In genomic region chr5:24931578-24932185, GRCm38 (mm10) we compare ENCODE assay signal across 18 mouse cellular contexts.
DNase-seq lines count a peak whose midpoint lies in the region; ATAC-seq and TF ChIP-seq lines count a peak whose summit lies in the region.
"Had no signal": no experiment of that assay in that cellular context is flagged by ENCODE, and none has a peak within 500 bp of the region (broad histone marks: within the 10 kb centered on the region; RNA-seq: fewer than 3 reads in every experiment).

No protein-coding gene starts in this region.

- no peak overlapping the region for H3K9ac ChIP-seq in liver, embryonic 13.5 days
- no peak overlapping the region for H3K9ac ChIP-seq in intestine, embryonic 15.5 days
- no peak overlapping the region for H3K9ac ChIP-seq in kidney, postnatal 0 days (ENCODE audit: low read depth, low read length)
- no peak overlapping the region for H3K9ac ChIP-seq in heart, embryonic 11.5 days (ENCODE audit: low read depth, low read length)
- H3K9ac ChIP-seq: embryonic facial prominence, embryonic 15.5 days; heart, embryonic 12.5 days; hindbrain, embryonic 14.5 days; liver, embryonic 14.5 days had no signal

- no peaks in the 10 kb centered on the region for H3K36me3 ChIP-seq in liver, embryonic 13.5 days
- H3K36me3 ChIP-seq in intestine, embryonic 15.5 days: no peaks in the 10 kb centered on the region
- H3K36me3 ChIP-seq in kidney, postnatal 0 days (ENCODE audit: insufficient read depth, low read length): no peaks in the 10 kb centered on the region
- no peaks in the 10 kb centered on the region for H3K36me3 ChIP-seq in heart, embryonic 11.5 days (ENCODE audit: control insufficient read depth, insufficient read depth, low read length)
- H3K36me3 ChIP-seq in thymus, adult 2 months (ENCODE audit: control insufficient read depth, insufficient read depth, low read length): no peaks in the 10 kb centered on the region
- H3K36me3 ChIP-seq: embryonic facial prominence, embryonic 15.5 days had no signal

- H3K9me3 ChIP-seq in liver, embryonic 13.5 days (replicated peaks): 0 out of 2 replicates have a peak, but pooled peaks cover 7% of the 10 kb centered on the region
- no peaks in the 10 kb centered on the region for H3K9me3 ChIP-seq in intestine, embryonic 15.5 days
- H3K9me3 ChIP-seq in kidney, postnatal 0 days (replicated peaks; ENCODE audit: low read length): no peaks in the 10 kb centered on the region
- H3K9me3 ChIP-seq in heart, embryonic 11.5 days (replicated peaks; ENCODE audit: control insufficient read depth, low read length): 0 out of 2 replicates have a peak, but pooled peaks cover 2% of the 10 kb centered on the region
- H3K9me3 ChIP-seq: embryonic facial prominence, embryonic 15.5 days had no signal

- H3K27ac ChIP-seq in liver, embryonic 13.5 days: peak overlapping the region; percentile 58
- peak overlapping the region; percentile 70 for H3K27ac ChIP-seq in intestine, embryonic 15.5 days
- H3K27ac ChIP-seq in kidney, postnatal 0 days: peak overlapping the region; percentile 68
- H3K27ac ChIP-seq in heart, embryonic 11.5 days (ENCODE audit: low read depth, low read length): no peak overlapping the region
- H3K27ac ChIP-seq in thymus, adult 2 months (ENCODE audit: control insufficient read depth, insufficient read depth, low read length): no peak overlapping the region
- H3K27ac ChIP-seq: embryonic facial prominence, embryonic 15.5 days; hindbrain, embryonic 14.5 days; liver, embryonic 14.5 days had no signal

- 78% methylated on average over 10 of the region's 10 CpGs for WGBS in liver, embryonic 13.5 days (ENCODE audit: insufficient replicate concordance)
- 69% methylated on average over 10 of the region's 10 CpGs for WGBS in intestine, embryonic 15.5 days
- WGBS in kidney, postnatal 0 days: 56% methylated on average over 10 of the region's 10 CpGs
- 82% methylated on average over 10 of the region's 10 CpGs for WGBS in heart, embryonic 11.5 days (ENCODE audit: insufficient replicate concordance)
- WGBS in thymus, adult 2 months: 92% methylated on average over 10 of the region's 10 CpGs

- no peak overlapping the region for H3K4me3 ChIP-seq in liver, embryonic 13.5 days (replicated peaks)
- H3K4me3 ChIP-seq in intestine, embryonic 15.5 days (replicated peaks): no peak overlapping the region
- H3K4me3 ChIP-seq in kidney, postnatal 0 days (replicated peaks; ENCODE audit: low read depth, low read length): no peak overlapping the region
- no peak overlapping the region for H3K4me3 ChIP-seq in heart, embryonic 11.5 days (ENCODE audit: low read depth, low read length)
- H3K4me3 ChIP-seq in thymus, adult 2 months (ENCODE audit: control insufficient read depth, insufficient read depth, low read length): no peak overlapping the region
- H3K4me3 ChIP-seq: embryonic facial prominence, embryonic 15.5 days; heart, embryonic 12.5 days; megakaryocyte, embryonic 14.5 days had no signal

- no peak for DNase-seq in liver, embryonic 13.5 days
- DNase-seq in liver: no peak
- DNase-seq in kidney, postnatal 0 days (ENCODE audit: low spot score): no peak
- DNase-seq in lung, postnatal 36 days: peak; percentile 13
- no peak for DNase-seq in thymus, adult 2 months
- DNase-seq in embryo, embryonic 9.5 days (ENCODE audit: extremely low spot score): no peak
- DNase-seq: cerebellum, adult 9-11 months; gastrocnemius, postnatal 14 days; retina, postnatal 1 day; thymus, postnatal 25 days had no signal

- H3K4me2 ChIP-seq in liver, embryonic 13.5 days: no peak overlapping the region
- no peak overlapping the region for H3K4me2 ChIP-seq in intestine, embryonic 15.5 days (replicated peaks)
- H3K4me2 ChIP-seq in kidney, postnatal 0 days (ENCODE audit: low read length): no peak overlapping the region
- H3K4me2 ChIP-seq in heart, embryonic 11.5 days: no peak overlapping the region
- H3K4me2 ChIP-seq: embryonic facial prominence, embryonic 15.5 days; heart, embryonic 12.5 days; hindbrain, embryonic 14.5 days had no signal

- no peak for ATAC-seq in liver, embryonic 13.5 days (ENCODE audit: low read depth)
- peak; percentile 72 for ATAC-seq in intestine, embryonic 15.5 days
- peak; percentile 61; the same call in 1 of the 2 replicates for ATAC-seq in kidney, postnatal 0 days (replicated peaks; ENCODE audit: low FRiP score, low read depth)
- no peak for ATAC-seq in heart, embryonic 11.5 days (replicated peaks; ENCODE audit: insufficient number of reproducible peaks, low FRiP score, low TSS enrichment)
- ATAC-seq: midbrain, embryonic 16.5 days had no signal

- no peak for TF ChIP-seq POLR2A in thymus, adult 2 months (IDR thresholded peaks at IDR 0.05; ENCODE audit: control insufficient read depth, extremely low read depth, insufficient read depth, low read length, poor library complexity)

- TF ChIP-seq CTCF in kidney, postnatal 0 days (IDR thresholded peaks at IDR 0.05; ENCODE audit: low read depth): no peak
- no peak for TF ChIP-seq CTCF in thymus, adult 2 months (IDR thresholded peaks at IDR 0.05; ENCODE audit: borderline replicate concordance, control insufficient read depth, extremely low read depth, insufficient read depth, low read length, poor library complexity)

- peaks cover 53% of the 10 kb centered on the region for H3K4me1 ChIP-seq in liver, embryonic 13.5 days (replicated peaks)
- H3K4me1 ChIP-seq in intestine, embryonic 15.5 days (replicated peaks): 0 out of 2 replicates have a peak, but pooled peaks cover 10% of the 10 kb centered on the region
- H3K4me1 ChIP-seq in kidney, postnatal 0 days (replicated peaks; ENCODE audit: insufficient read depth, low read length): 0 out of 2 replicates have a peak, but pooled peaks cover 3% of the 10 kb centered on the region
- H3K4me1 ChIP-seq in heart, embryonic 11.5 days (ENCODE audit: control insufficient read depth, insufficient read depth, low read length): peaks cover 14% of the 10 kb centered on the region
- peaks cover 2% of the 10 kb centered on the region; the same call in 1 of the 2 replicates for H3K4me1 ChIP-seq in thymus, adult 2 months (replicated peaks; ENCODE audit: control insufficient read depth, insufficient read depth, low read length)
- H3K4me1 ChIP-seq: embryonic facial prominence, embryonic 15.5 days had no signal

- no peaks in the 10 kb centered on the region for H3K27me3 ChIP-seq in liver, embryonic 13.5 days
- H3K27me3 ChIP-seq in intestine, embryonic 15.5 days (replicated peaks): no peaks in the 10 kb centered on the region
- H3K27me3 ChIP-seq in kidney, postnatal 0 days (ENCODE audit: insufficient read depth, low read length): no peaks in the 10 kb centered on the region
- no peaks in the 10 kb centered on the region for H3K27me3 ChIP-seq in heart, embryonic 11.5 days (ENCODE audit: control insufficient read depth, insufficient read depth, low read length)
- no peaks in the 10 kb centered on the region for H3K27me3 ChIP-seq in thymus, adult 2 months (ENCODE audit: control insufficient read depth, insufficient read depth, low read length)
- H3K27me3 ChIP-seq: embryonic facial prominence, embryonic 15.5 days; heart, embryonic 12.5 days had no signal

Comparison
In these comparisons a context has a peak if more than half of its experiments do, and no peak if none do; other contexts are left out.
1. ATAC-seq: peak in intestine, embryonic 15.5 days (single experiment) and kidney, postnatal 0 days (single experiment); none in liver, embryonic 13.5 days (single experiment) and heart, embryonic 11.5 days (single experiment).
2. H3K27ac ChIP-seq: peak in liver, embryonic 13.5 days (single experiment), intestine, embryonic 15.5 days (single experiment) and kidney, postnatal 0 days (single experiment); none in heart, embryonic 11.5 days (single experiment) and thymus, adult 2 months (single experiment).